Mouse (Mus musculus) stomach, embryonic 14.5 days (tissue): ENCODE data around the gene Btbd6. TPM values are rescaled to one million over a fixed set of nuclear protein-coding genes. Genes with fewer than 3 reads are reported as not detected.

Experiments used
- ATAC-seq: fragments of 200-750 bp; cut with Nextera tagmentation; 2 replicates; pipeline ENCODE4 v1.8.0; 2017; ENCODE audit warnings: low read depth, moderate TSS enrichment; ENCODE audit not compliant: insufficient number of reproducible peaks, insufficient read depth, low FRiP score
- H3K27ac ChIP-seq: fragments of 300-500 bp; sonication (generic); 2 replicates; pipeline ENCODE4 v1.5.1; 2014; ENCODE audit warnings: mild to moderate bottlenecking, low read length, moderate library complexity, mixed read lengths
- H3K27me3 ChIP-seq: fragments of 300-500 bp; sonication (generic); 2 replicates; pipeline ENCODE4 v1.6.1; 2014; ENCODE audit warnings: low read length, control low read depth, mixed read lengths; ENCODE audit not compliant: control insufficient read depth, insufficient read depth
- H3K36me3 ChIP-seq: fragments of 300-500 bp; sonication (generic); 2 replicates; pipeline ENCODE4 v1.6.1; 2014; ENCODE audit warnings: mild to moderate bottlenecking, control low read depth, low read length, moderate library complexity, mixed read lengths; ENCODE audit not compliant: control insufficient read depth, insufficient read depth
- H3K4me1 ChIP-seq: fragments of 300-500 bp; sonication (generic); 2 replicates; pipeline ENCODE4 v1.6.1; 2014; ENCODE audit warnings: low read length, control low read depth, mixed read lengths; ENCODE audit not compliant: control insufficient read depth, insufficient read depth
- H3K4me2 ChIP-seq: fragments of 300-500 bp; sonication (generic); replicated peaks from 2 replicates; pipeline ENCODE4 v1.6.1; 2014; ENCODE audit warnings: low read depth, low read length, control low read depth
- H3K4me3 ChIP-seq: fragments of 300-500 bp; sonication (generic); 2 replicates; pipeline ENCODE4 v1.5.1; 2014; ENCODE audit warnings: low read depth, low read length, control low read depth
- H3K9ac ChIP-seq: fragments of 300-500 bp; sonication (generic); replicated peaks from 2 replicates; pipeline ENCODE4 v1.6.1; 2014; ENCODE audit warnings: low read depth, mild to moderate bottlenecking, control low read depth, low read length, moderate library complexity, mixed read lengths
- H3K9me3 ChIP-seq: fragments of 300-500 bp; sonication (generic); 2 replicates; pipeline ENCODE4 v1.6.1; 2016; ENCODE audit warnings: low read depth, low read length, control low read depth; ENCODE audit not compliant: control insufficient read depth
- WGBS: fragments of 180-500 bp; shearing (Covaris S2); extraction: QIAGEN DNeasy Blood & Tissue Kit; methylation state at CpG from one replicate; pipeline ENCODE4 v1.1.7; 2014; 5-methylcytosine and 5-hydroxymethylcytosine counted together
- polyA plus RNA-seq: library from polyadenylated mRNA; unstranded; fragments of >200 nt; fragmentation: Nextera tagmentation; extraction: Ambion mirVana; gene quantifications from 2 replicates; pipeline ENCODE4 v1.2.1, GENCODE M21; 2014

Gene Btbd6
- polyA plus RNA-seq, 1 experiment from 2014 or later, result 27.0 TPM

GRCm38 (mm10) chr12:112938873-112939565 lies 37.3 kb upstream of the Btbd6 start:
- H3K9ac ChIP-seq, result no peak overlapping the region
- H3K36me3 ChIP-seq, result no peaks in the 10 kb centered on the region
- no peak overlapping the region for H3K4me2 ChIP-seq
- no peaks in the 10 kb centered on the region for H3K9me3 ChIP-seq
- 53% methylated on average over 10 of the region's 10 CpGs for WGBS
- H3K4me1 ChIP-seq, result peaks cover 19% of the 10 kb centered on the region
- H3K27ac ChIP-seq, result no peak overlapping the region
- 0 out of 2 replicates have a peak, but pooled peaks have one; percentile 16 for ATAC-seq
- H3K27me3 ChIP-seq, result no peaks in the 10 kb centered on the region
- H3K4me3 ChIP-seq, result no peak overlapping the region

GRCm38 (mm10) chr12:112940238-112940637 lies 36.0 kb upstream of the Btbd6 start:
- Histone ChIP-seq H3K9me3 (no peaks in the 10 kb centered on the region), H3K4me3 (no peak overlapping the region), H3K4me2 (no peak overlapping the region), H3K36me3 (no peaks in the 10 kb centered on the region), H3K27ac (no peak overlapping the region), H3K27me3 (no peaks in the 10 kb centered on the region), H3K4me1 (peaks cover 19% of the 10 kb centered on the region), H3K9ac (no peak overlapping the region)
- no peak for ATAC-seq
- WGBS, result 83% methylated on average over 4 of the region's 4 CpGs

GRCm38 (mm10) chr12:112940710-112941109 lies 35.6 kb upstream of the Btbd6 start:
- peaks cover 19% of the 10 kb centered on the region for H3K4me1 ChIP-seq
- H3K9ac ChIP-seq, result no peak overlapping the region; the same call in 1 of the 2 replicates
- ATAC-seq, result no peak
- H3K4me3 ChIP-seq, result no peak overlapping the region
- no peak overlapping the region for H3K27ac ChIP-seq
- WGBS, result 80% methylated on average over 9 of the region's 9 CpGs
- H3K36me3 ChIP-seq, result no peaks in the 10 kb centered on the region
- no peaks in the 10 kb centered on the region for H3K9me3 ChIP-seq
- H3K27me3 ChIP-seq, result no peaks in the 10 kb centered on the region
- H3K4me2 ChIP-seq, result 0 out of 2 replicates have a peak overlapping the region, but pooled peaks have one; percentile 72

GRCm38 (mm10) chr12:112941156-112941775 lies 35.0 kb upstream of the Btbd6 start:
- peak overlapping the region; percentile 64; the same call in 1 of the 2 replicates for H3K9ac ChIP-seq
- H3K4me3 ChIP-seq, result peak overlapping the region; percentile 63
- no peaks in the 10 kb centered on the region for H3K9me3 ChIP-seq
- 38% methylated on average over 10 of the region's 10 CpGs for WGBS
- no peaks in the 10 kb centered on the region for H3K27me3 ChIP-seq
- H3K4me1 ChIP-seq, result peaks cover 19% of the 10 kb centered on the region
- no peaks in the 10 kb centered on the region for H3K36me3 ChIP-seq
- no peak for ATAC-seq
- peak overlapping the region; percentile 72 for H3K4me2 ChIP-seq
- peak overlapping the region; percentile 74; the same call in 1 of the 2 replicates for H3K27ac ChIP-seq

- peak within 1 kb of the TSS; percentile 64; the same call in 1 of the 2 replicates for H3K9ac ChIP-seq
- H3K4me1 ChIP-seq, result peaks cover 19% of the 10 kb centered on the region
- H3K4me2 ChIP-seq, result peak within 1 kb of the TSS; percentile 72
- 2% methylated on average over 56 of the region's 58 CpGs for WGBS
- no peaks in the 10 kb centered on the region for H3K9me3 ChIP-seq
- peak; percentile 82 for ATAC-seq
- H3K36me3 ChIP-seq, result no peaks in the 10 kb centered on the region
- peak within 1 kb of the TSS; percentile 63 for H3K4me3 ChIP-seq
- peak within 1 kb of the TSS; percentile 74 for H3K27ac ChIP-seq
- H3K27me3 ChIP-seq, result no peaks in the 10 kb centered on the region
Measured at GRCm38 (mm10) chr12:112941776-112942713, 34.2 kb upstream of the Btbd6 start, which contains the start of gene Nudt14. Gene Nudt14 (minus strand): TSS chr12:112942124.

- Histone ChIP-seq H3K36me3 (no peaks in the 10 kb centered on the region), H3K4me3 (no peak overlapping the region), H3K27ac (no peak overlapping the region), H3K27me3 (no peaks in the 10 kb centered on the region), H3K4me1 (peaks cover 12% of the 10 kb centered on the region), H3K9ac (no peak overlapping the region), H3K4me2 (no peak overlapping the region), H3K9me3 (no peaks in the 10 kb centered on the region)
- 71% methylated on average over 2 of the region's 2 CpGs for WGBS
- ATAC-seq, result no peak
Measured at GRCm38 (mm10) chr12:112943669-112944068, 32.6 kb upstream of the Btbd6 start.

GRCm38 (mm10) chr12:112947307-112947706 lies 29.0 kb upstream of the Btbd6 start:
- no peaks in the 10 kb centered on the region for H3K36me3 ChIP-seq
- no peak overlapping the region for H3K9ac ChIP-seq
- H3K4me1 ChIP-seq, result peaks cover 10% of the 10 kb centered on the region; the same call in 1 of the 2 replicates
- H3K4me2 ChIP-seq, result no peak overlapping the region
- 27% methylated on average over 4 of the region's 4 CpGs for WGBS
- no peaks in the 10 kb centered on the region for H3K9me3 ChIP-seq
- no peak overlapping the region for H3K27ac ChIP-seq
- H3K27me3 ChIP-seq, result no peaks in the 10 kb centered on the region
- H3K4me3 ChIP-seq, result no peak overlapping the region
- ATAC-seq, result no peak
